Comparison of ENCODE assay signal across 28 mouse cellular contexts in the genomic region with DNA sequence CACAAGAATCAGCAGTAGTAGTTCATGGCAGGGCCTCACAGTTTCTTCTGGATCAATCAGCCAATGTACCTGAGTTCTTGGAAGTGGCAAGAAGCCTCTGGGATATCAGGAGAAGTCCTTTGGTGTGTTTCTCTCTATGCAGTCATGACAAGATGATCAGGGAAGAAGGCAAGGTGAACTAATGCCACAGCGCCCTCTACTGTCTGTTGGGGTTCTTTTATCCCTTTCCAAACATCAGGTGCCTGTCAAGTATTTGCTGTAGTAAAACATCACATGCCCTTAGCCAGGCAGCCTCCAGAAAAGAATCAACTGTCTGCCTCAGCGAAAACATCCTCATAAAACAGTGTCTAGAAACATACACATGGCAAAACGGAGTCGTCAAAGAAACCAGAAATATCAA. TPM values are rescaled to one million over a fixed set of nuclear protein-coding genes. Genes with fewer than 3 reads are reported as not detected.
DNase-seq lines count a peak whose midpoint lies in the region; ATAC-seq and TF ChIP-seq lines count a peak whose summit lies in the region.
"Had no signal": no experiment of that assay in that cellular context is flagged by ENCODE, and none has a peak within 500 bp of the region (broad histone marks: within the 10 kb centered on the region; RNA-seq: fewer than 3 reads in every experiment).

No protein-coding gene starts in this region.

- no peak overlapping the region for H3K27ac ChIP-seq in hindbrain, embryonic 12.5 days
- H3K27ac ChIP-seq: embryonic facial prominence, embryonic 12.5 days; embryonic facial prominence, embryonic 15.5 days; heart, embryonic 13.5 days; hindbrain, embryonic 15.5 days had no signal

- H3K9ac ChIP-seq in hindbrain, embryonic 12.5 days: no peak overlapping the region
- H3K9ac ChIP-seq: embryonic facial prominence, embryonic 12.5 days; embryonic facial prominence, embryonic 15.5 days; forebrain, postnatal 0 days; heart, embryonic 13.5 days; hindbrain, embryonic 15.5 days had no signal

- no peak overlapping the region for H3K4me3 ChIP-seq in E14TG2a.4 (replicated peaks; ENCODE audit: low read length)
- no peak overlapping the region for H3K4me3 ChIP-seq in hindbrain, embryonic 12.5 days
- H3K4me3 ChIP-seq: embryonic facial prominence, embryonic 12.5 days; embryonic facial prominence, embryonic 15.5 days; heart, embryonic 13.5 days; hindbrain, embryonic 15.5 days had no signal

- H3K27me3 ChIP-seq in E14TG2a.4 (ENCODE audit: insufficient read depth, low read length): no peaks in the 10 kb centered on the region
- H3K27me3 ChIP-seq in hindbrain, embryonic 12.5 days: no peaks in the 10 kb centered on the region
- H3K27me3 ChIP-seq: embryonic facial prominence, embryonic 12.5 days; embryonic facial prominence, embryonic 15.5 days; heart, embryonic 13.5 days; hindbrain, embryonic 15.5 days had no signal

- no peaks in the 10 kb centered on the region for H3K9me3 ChIP-seq in E14TG2a.4 (ENCODE audit: low read length)
- H3K9me3 ChIP-seq in hindbrain, embryonic 12.5 days (replicated peaks): peaks cover 32% of the 10 kb centered on the region
- H3K9me3 ChIP-seq: embryonic facial prominence, embryonic 15.5 days had no signal

- no peak overlapping the region for H3K4me2 ChIP-seq in hindbrain, embryonic 12.5 days (replicated peaks)
- H3K4me2 ChIP-seq: embryonic facial prominence, embryonic 12.5 days; embryonic facial prominence, embryonic 15.5 days; heart, embryonic 13.5 days; hindbrain, embryonic 15.5 days had no signal

- peak; percentile 54 for TF ChIP-seq CTCF in E14TG2a.4 (conservative IDR thresholded peaks at IDR 0.05; ENCODE audit: low read length)

- H3K4me1 ChIP-seq in E14TG2a.4 (replicated peaks; ENCODE audit: low read depth, low read length): no peaks in the 10 kb centered on the region
- H3K4me1 ChIP-seq in hindbrain, embryonic 12.5 days: no peaks in the 10 kb centered on the region
- H3K4me1 ChIP-seq: embryonic facial prominence, embryonic 12.5 days; embryonic facial prominence, embryonic 15.5 days; heart, embryonic 13.5 days; hindbrain, embryonic 15.5 days had no signal

- peak; percentile 75 for DNase-seq in ES-CJ7 (ENCODE audit: low read depth, low spot score)
- DNase-seq in R1 (ENCODE audit: low read depth, low spot score): peak; percentile 79
- DNase-seq in embryo, embryonic 11 days: no peak
- DNase-seq in lung, postnatal 4 days: no peak
- DNase-seq: adrenal gland, adult 2 months; cerebellum, adult 18-20 months; cerebellum, adult 9-10 months; cerebellum, postnatal 14 days; forebrain, postnatal 0 days; gastrocnemius, postnatal 25 days; heart, adult 18-20 months; heart, postnatal 14 days; heart, postnatal 4 days; kidney, adult 2 months had no signal

- WGBS in hindbrain, embryonic 12.5 days: 69% methylated on average over 4 of the region's 4 CpGs

- no peak for ATAC-seq in hindbrain, embryonic 12.5 days (ENCODE audit: low FRiP score)
- ATAC-seq: forebrain, embryonic 14.5 days; forebrain, postnatal 0 days; intestine, postnatal 0 days had no signal

- H3K36me3 ChIP-seq in E14TG2a.4 (ENCODE audit: insufficient read depth, low read length): no peaks in the 10 kb centered on the region
- no peaks in the 10 kb centered on the region for H3K36me3 ChIP-seq in hindbrain, embryonic 12.5 days
- H3K36me3 ChIP-seq: embryonic facial prominence, embryonic 12.5 days; embryonic facial prominence, embryonic 15.5 days; G1E; heart, embryonic 13.5 days; hindbrain, embryonic 15.5 days had no signal

RNA-seq across cellular contexts. Expression of a gene that starts 6.7 kb away (rescaled TPM):
- not detected in 2 replicates for polyA plus RNA-seq in hindbrain, embryonic 12.5 days (2016; fragmentation: Nextera tagmentation; extraction: Ambion mirVana)
- polyA plus RNA-seq: adrenal gland, adult 2 months; embryonic facial prominence, embryonic 12.5 days; embryonic facial prominence, embryonic 15.5 days; forebrain, embryonic 11.5 days; forebrain, embryonic 14.5 days; forebrain, postnatal 0 days; G1E; gonadal fat pad, adult 2 months; heart, embryonic 13.5 days; heart, embryonic 16.5 days; hindbrain, embryonic 11.5 days; hindbrain, embryonic 15.5 days; intestine, embryonic 14.5 days; intestine, postnatal 0 days; kidney, adult 2 months had no signal

RNA-seq across cellular contexts. Expression of a gene that starts 50.9 kb away (rescaled TPM):
- 12.6 and 15.0 TPM in 2 replicates for polyA plus RNA-seq in hindbrain, embryonic 12.5 days (2016; fragmentation: Nextera tagmentation; extraction: Ambion mirVana)

Comparison
In these comparisons a context has a peak if more than half of its experiments do, and no peak if none do; other contexts are left out.
1. DNase-seq: peak in ES-CJ7 (single experiment) and R1 (single experiment); none in embryo, embryonic 11 days (single experiment) and lung, postnatal 4 days (0 of 2).